Mouse (Mus musculus): ENCODE data around the gene Mxi1.

The Mxi1 gene

DNA sequence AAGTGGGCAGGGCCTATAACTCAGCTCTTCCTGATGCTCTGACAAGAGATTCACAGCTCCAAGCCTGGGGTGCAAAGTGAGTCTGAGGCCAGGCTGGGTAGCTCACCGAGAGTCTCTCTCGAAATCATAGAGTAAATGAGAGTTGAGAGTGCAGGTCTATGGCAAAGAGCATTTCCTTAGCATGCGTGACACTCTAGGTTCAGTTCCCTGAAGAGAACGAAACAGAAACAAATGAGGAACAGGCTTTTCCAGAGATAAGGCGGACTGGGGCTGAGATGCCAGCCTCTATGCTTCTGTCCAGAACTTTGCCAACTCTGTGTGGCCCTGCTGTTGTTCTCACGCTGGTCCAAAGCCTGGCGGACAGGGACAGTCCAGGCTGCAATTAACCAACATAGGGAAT is 6.9 kb upstream of the Mxi1 start:
- DNase-seq, result no peak

DNA sequence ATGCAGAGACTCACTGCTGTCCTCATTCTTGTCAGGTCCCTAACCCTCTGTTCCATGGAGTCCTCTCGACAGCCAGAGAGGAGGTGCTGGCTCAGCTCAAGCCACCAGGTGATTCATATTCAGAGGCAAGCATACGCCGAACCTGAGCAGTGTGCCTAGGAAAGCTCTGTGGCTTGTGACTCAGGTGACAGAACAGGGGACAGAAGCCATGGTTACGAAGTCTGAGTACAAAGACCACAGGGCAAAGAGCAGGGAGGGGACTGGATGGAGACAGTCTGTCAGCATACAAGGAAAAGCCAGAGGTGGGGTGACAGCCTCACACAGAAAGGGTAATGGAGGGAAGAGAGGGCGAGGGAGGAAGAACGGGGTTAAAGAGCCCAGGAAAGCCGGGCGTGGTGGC is 4.7 kb upstream of the Mxi1 start:
- no peak for DNase-seq

DNA sequence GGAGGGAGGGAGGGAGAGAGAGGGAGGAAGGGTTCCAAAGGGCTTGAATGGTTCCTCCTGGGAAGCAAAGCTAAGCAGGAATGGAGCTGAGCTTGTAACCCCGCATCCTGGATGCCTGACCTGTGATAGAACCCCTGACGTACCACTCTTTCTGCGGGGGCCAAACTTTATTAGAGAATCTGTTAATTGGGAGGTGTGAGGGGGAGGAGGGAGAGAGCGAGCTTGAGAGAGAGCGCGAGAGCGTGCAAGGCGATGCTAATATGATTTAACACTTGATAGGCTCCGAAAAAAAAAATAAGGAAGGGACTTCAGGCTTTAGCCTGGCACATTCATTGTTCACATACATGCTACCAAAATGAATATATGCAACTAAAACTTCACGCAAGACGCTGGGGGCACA is 3.6 kb upstream of the Mxi1 start:
- no peak for DNase-seq

DNA sequence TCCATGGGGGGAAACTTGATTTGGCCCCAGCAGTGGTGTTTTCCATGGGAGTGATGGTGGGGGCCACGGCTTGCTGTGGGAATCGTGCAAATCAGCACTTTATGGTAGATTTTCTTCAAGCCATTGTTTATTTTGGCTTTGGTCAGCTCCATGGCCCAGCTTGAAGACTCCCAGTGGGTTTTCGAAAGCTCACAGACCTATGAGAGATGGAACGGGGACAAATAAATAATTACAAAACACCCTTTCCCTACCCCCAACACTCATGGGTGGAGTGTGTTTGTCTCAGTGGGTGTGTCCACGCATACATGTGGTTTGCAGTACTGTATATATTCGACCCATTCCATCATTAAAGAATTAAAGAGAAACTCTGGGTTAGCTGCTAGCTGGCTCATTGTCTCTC is 3.1 kb upstream of the Mxi1 start:
- no peak for DNase-seq

DNA sequence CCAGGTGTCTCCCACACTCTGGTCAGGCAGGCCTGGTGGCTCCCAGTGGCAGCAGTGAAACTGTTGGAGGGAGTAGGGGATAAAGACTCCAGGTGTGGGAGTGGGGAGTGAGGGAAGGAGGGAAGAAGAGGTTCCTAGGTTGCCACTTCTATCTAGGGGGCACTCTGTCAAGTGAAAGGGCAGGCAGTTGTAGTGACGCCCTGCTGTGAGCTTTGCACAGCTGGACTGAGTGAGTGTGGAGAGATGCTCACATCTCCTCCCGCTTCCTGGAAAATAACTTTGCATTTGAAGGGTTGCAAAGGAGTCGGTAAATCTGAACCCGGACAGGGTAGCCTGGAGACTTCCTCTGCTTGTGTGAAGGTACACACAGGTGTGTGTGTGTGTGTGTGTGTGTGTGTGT is 687 bp upstream of the Mxi1 start:
- DNase-seq, result no peak

DNA sequence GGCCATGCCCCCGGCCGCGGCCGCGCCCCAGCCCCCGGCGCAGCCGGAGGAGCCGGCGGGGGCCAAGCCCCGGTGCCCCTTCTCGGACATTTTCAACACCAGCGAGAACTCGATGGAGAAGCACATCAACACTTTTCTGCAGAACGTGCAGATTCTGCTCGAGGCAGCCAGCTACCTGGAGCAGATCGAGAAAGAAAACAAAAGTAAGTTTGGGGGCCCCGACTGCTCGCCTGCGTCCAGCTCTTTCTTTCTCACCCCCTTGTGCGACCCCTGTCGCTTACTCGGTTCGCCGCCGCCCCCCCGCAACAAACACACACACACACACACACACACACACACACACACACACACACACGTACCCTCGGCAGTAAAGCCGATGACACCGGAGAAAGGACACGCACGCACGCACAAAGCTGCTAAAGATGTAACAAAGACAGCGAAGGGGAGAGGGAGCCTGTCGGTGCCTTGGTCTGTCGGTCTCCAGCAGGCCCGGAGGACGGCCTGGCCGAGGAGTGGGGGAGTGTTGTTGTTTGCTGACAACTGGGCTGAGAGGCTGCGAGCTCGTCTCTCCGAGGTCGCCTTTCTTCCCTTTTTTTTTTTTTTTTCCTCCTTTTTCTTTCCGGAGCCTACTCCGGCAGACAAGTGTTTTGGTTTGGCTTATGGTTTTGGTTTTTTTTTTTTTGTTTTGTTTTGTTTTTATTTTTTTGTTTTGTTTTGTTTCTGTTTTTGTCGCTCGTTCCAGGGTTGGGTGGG is 629 bp downstream of the Mxi1 start:
- DNase-seq, result peak; percentile 69

DNA sequence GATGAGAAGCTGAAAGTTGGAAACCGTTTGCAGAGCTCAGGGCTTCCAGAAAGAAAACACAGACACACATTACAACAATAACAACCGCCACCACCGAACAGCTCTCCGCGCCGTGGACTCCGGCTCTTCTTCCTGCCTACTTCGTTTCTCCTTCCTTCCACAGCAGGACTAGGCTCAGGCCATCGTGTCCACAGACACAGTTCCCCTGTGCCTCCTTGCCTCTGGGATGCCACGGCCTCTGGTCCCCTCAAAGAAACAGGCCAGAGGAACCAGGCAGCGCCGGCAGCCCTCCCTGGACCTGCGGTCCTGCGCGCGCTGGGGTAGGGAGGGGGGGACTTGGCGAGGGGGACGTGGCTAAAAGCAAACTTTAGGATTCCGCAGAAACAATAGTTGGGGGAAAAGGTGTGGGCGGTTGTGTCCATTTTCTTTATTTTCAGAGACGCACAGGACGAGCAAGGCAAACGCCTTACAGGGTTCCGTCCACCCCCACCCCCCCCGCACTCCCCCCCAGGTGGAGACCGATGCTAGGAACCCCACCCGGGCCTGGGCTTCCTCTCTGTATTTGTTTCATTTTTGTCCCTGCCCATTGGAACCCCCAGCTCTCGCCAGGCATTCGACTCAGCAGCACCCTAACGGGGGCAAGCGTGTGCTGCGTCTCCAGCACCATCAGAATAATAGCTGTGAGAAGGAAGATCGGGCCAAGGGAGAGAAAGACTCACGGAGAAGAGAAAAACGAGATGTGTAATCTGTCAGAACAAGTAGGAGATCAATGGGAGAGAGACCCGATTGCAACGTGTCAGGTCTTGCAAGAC is 1.4 kb downstream of the Mxi1 start:
- peak; percentile 65 for DNase-seq

DNA sequence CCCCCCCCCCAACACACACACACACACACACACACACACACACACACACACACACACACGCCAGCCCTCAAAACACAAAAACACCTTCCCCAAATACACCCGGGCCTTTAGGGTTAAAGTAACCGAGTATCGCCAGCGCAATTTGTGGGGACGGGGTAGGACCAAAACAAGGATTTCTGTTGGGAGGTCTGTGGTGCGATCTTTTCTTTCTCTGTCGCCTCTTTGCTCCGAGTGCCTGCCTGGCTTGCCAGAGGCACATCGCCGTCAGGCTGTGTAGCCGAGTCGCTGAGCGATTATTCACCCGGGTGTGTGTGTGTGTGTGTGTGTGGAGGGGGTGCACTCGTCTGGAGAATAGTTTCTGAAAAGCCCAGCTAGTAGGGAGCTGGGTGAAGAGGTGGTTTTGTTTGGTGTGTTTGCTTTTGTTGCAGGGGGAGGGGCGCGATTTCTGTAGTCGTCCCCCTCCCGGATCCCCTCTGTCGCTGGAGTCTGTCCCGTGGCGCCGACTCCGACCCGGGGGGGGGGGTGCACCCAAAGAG is 2.1 kb downstream of the Mxi1 start:
- peak; percentile 67 for DNase-seq

DNA sequence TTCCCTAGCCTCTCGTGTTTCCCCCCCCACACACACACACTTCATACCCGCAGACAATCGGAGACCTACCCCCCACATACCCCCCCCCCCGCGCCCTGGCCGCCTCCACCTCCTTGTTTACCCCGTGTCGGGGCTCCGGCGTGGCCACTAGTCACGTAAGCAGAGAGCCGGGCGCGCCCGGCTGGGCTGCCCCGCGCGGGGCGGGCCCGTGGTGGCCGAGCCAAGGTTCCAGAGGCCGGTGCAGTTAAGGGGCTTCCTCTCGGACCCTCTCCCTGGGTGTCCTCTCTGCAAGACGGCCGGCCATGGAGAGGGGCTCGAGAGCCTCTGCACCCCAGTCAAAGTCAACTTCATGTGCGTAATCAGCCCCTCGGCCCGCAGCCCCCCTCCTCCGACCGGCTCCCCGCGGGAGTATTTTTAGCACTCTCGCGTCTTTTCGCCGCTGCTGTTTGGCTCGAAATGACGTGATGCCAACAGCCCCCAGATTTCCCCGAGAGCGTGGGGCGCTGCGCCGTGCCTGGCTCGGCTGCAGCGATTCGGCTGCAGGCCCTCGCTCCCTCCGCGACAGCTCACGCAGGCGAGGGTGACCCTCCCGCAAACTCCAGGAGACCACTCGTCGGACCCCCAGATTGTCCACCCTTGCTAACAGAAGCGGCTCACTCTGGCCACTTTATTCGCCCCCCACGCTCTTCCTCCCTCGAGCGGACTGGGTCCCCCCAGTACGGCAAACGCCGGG is 2.8 kb downstream of the Mxi1 start:
- peak; percentile 79 for DNase-seq

DNA sequence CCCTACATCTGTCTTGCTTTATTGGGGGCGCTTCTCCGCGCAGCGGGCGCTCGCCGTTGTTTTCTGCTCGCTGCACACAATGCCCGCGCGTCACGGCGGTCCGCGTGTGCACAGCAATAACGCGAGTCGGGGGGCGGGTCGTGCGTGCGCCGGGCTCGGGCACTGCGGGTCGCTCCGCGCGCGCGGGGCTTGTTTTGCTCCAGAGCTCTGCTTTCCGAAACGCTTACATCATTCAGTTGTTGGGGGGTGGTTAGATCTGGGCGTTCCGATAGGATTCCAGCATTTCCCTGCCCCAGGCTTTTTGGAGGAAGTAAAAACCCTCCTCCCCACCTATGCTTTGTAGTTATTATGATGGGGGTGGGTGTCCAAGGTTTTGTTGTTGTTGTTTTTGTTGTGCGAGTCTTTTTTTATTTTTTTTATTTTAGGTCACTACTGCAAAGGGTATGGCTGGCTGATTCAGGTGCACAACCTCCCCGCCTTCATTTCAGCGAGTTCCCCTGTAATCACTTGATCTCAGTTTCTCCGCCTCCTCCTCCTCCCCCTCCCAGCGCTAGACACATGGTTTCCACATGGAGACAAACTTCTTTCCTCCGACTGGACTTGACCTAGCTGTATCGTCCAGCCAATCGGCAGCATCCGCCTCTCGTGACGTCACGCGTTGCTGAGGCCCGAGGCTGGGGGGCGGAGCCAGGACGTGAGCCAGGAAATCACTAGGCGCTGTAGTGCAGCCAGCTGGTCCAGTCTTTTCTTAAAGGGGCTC is 3.5 kb downstream of the Mxi1 start:
- DNase-seq, result peak; percentile 97

DNA sequence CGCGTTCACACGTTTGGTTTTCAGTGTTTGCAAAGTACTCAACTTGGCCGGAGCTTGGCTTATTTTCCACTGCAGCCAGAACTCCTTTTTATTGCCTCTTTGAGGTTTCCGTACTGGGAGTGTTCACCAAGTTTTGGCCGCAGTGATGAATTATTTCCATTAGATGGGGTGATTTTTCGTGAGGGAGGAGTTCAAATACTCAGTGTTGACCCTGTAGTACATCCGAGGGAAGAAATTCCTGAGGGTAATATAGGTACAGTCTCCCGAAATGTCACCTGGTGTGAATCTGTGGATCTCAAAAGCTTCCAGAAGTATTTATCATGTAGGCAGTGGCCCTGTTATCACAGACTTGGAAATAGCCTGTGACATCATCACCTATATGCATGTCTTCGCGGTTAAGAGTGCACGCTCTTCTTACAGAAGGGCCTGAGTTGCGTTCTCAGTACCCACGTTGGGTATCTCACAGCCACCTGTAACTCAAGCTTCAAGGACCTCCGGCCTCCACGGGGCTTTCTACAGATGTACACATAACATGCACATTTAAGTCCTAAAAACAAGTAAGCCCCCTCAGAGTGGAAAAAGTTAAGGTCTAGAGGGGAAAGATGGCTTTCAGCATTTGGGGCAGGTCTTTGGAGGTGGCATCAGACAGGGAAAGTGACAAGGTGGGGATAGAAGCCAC is 4.4 kb downstream of the Mxi1 start:
- DNase-seq, result no peak

DNA sequence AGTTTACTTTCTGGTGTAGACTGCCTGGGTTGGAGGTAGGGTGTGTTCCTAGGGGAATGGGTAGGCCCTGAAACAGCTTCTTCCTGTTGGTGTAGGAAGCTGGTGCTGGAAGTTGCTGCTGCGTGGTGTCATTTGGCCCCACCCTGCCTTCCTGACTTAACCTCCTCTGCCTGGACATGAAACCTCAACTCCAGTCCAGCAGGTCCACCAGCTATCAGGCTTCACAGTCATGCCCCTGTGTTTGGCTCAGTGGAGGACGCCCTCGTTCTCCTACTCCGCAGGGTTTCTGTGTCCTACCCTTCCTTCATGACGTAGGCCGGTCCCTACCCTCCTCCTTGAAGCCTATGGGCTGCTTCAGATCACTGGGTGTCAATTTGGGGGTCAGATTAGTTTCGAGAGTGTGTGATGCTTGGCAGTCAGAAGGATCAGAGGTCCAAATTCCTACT is 4.9 kb downstream of the Mxi1 start:
- no peak for DNase-seq

DNA sequence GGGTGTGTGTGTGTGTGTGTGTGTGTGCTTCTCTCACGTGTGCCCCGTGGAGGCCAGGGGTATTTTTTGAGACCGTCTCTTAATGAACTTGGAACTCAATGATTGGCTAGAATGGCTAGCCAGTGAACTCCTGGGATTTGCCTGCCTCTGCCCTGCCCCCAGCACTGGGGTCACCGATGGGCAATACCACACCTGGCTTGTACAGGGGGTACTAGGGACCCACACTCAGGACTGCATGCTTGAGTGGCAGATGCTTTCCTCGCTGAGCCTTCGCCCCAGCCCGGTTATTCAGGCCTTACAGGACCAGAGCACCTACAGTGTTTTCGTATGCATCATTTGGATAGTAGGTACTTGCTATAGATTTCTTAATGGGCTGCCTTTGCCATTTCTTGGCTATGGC is 5.8 kb downstream of the Mxi1 start:
- DNase-seq, result no peak

DNA sequence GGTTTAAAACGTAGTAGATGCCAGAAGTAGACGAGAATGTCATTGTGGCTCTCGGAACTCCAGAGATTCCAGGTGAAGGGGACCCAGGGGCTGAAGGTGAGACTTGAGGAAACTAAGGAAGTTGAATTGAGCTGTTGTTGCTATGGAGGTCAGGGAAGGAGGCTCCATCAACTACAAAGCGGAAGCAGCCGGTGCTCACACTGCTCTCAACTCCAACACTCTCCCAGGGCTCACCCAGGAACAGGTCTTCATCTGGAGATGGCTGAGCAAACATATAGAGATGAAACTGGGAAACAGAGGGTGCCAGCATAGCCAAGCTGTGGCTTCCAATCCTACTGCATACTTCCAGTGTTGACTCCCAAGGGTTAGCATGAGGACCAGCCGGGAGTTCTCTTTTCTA is 6.6 kb downstream of the Mxi1 start:
- no peak for DNase-seq

DNA sequence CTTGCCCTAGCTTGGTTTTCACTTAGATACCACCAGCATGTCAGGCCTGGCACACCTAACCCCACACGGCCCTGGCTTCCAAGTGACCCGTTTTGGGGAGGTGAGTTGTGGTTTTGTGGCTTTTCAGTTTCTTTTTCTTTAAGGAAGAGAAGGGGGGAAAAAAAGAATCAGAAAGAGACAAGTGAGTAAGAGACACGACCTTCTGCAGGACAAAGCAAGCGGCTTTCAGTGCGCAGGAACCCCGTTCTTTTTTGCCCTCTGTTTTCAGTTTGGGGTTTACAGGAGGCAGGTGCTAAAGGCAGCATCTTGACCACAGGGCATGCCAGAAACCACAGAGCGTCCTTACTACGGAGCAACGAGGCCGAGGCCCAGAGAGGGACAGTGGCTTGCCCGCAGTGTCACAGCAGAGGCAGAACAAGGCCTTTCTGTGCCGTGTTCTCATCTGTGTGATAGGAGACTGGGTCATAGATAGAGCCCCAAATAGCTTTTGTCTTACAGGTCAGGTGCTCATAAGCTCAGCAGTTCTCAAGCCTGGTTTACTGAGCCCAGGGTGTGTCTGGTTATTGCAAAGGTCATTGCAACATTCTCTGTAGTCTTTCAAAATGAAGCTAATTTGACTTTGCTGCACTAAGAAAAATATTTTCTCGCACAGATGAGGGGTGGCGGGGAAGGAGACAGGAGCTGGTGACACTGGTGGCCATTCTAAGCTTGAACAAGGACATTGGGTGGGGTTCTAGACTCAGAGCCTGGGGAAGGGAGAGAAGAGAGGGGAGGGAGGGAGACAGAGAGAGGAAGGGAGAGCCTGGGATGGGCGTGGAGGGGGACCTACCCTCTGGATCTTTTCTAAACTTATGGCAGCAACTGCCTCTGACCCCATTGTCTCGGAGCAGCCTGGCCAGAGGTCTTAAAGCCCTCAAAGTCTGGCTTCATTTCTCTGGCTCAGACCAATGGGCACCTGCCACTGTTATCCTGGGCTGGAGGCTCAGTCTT is 8.1 kb downstream of the Mxi1 start:
- DNase-seq, result no peak

DNA sequence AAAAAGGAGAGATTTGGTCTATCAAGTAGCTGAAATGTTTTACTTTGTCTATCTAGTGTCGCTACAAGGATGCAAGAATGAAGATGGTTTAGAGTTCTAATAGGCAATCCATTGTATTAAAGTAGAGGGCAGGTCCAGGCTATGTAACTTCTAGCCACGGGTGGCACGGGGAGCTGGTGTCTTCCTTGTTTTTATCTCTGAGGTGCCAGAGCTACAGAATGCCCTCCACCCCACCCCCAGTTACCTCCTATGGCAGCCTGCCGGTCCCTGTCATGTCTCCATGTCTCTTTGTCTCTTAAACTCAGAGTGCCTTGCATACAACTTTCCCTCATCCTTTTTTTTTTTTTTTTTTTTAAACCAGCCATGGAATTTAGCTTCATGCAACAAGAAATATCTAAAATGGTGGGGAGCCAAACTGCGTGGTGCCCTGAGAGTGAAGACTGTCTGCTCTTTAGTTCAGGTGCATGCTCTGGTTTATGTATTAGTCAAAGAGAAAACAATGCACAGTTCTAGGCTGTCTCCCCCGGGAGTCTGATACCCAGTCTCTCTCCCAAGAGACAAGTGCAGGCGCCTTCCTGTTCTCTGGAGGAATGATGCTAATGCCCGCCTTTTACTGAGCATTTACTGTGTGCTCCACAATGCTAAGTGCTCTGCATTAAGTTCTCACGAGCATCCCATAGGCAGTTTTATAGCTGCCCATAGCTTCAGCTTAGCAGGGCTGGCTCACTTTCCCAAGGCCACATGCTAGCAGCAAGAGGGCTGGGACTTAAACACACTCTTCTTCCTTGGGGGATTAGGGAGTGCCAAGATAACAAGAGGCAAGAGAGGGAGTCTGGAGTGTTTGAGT is 10.2 kb downstream of the Mxi1 start:
- no peak for DNase-seq

DNA sequence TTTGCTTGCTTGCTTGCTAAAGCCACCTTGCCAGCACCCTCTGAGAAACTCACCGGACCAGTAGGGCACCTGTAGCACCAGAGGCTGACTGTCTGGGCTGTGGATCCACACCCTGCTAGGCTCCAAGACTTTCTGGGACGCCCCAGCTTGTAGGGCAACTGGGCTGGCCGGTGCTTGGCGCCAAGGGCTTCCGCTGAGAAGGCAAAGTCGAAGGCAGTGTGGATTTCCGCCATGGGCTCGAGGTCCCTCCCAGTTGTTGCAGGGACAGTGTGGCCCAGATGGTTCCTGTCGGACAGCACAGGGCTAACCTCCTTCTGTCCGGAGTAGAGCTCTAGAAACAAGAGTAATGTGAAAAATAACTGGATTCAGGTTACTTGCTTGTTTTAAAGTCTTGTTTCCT is 11.0 kb downstream of the Mxi1 start:
- DNase-seq, result no peak

DNA sequence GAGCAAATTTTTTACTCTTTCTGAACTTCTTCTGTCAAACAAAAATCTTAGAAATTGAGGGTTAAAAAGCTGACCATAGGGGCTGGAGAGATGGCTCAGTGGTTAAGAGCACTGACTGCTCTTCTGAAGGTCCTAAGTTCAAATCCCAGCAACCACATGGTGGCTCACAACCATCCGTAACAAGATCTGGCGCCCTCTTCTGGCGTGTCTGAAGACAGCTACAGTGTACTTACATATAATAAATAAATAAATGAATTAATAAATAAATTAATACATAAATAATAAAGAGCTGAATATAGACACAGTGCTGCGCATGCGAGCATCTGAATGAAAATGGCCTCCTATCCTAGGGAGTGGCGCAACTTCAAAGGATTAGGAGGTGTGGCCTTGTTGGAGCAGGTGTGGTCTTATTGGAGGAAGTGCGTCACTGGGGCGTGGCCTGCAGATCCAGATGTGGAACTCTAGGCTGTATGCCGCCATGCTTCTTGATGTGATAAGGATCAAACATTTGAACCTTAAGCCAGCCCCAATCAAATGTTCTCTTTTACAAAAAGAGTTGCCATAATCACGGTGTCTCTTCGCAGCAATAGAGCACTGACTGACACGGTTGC is 12.2 kb downstream of the Mxi1 start:
- DNase-seq, result no peak

DNA sequence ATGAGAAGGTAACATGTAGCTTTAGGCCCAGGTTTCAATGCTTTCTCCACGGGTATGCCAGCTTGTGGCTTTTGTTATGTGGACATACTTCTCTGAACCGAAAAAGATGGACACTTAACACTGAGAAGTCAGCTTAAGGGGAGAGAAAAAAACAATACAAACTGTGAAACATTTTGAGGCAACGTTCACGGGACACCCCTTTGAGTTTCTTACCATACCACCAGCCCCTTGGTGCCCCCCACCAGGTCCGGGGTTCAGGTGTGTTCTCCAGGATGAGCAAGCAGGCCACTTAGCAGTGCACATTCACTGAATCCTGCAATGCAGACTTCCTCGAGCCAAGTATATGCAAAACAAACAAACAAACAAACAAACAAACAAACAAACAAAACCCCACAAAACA is 14.5 kb downstream of the Mxi1 start:
- no peak for DNase-seq
